28 mouse cellular contexts compared by ENCODE assay signal in genomic region chr10:18597601-18598000, GRCm38 (mm10). TPM values are rescaled to one million over a fixed set of nuclear protein-coding genes. Genes with fewer than 3 reads are reported as not detected.
DNase-seq lines count a peak whose midpoint lies in the region; ATAC-seq lines count a peak whose summit lies in the region.
"Had no signal": no experiment of that assay in that cellular context is flagged by ENCODE, and none has a peak within 500 bp of the region (broad histone marks: within the 10 kb centered on the region; RNA-seq: fewer than 3 reads in every experiment).

No protein-coding gene starts in this region.

- no peaks in the 10 kb centered on the region for H3K4me1 ChIP-seq in liver, embryonic 11.5 days (replicated peaks; ENCODE audit: control insufficient read depth, insufficient read depth, low read length)
- H3K4me1 ChIP-seq: embryonic facial prominence, embryonic 12.5 days; embryonic facial prominence, embryonic 15.5 days; heart, embryonic 12.5 days; heart, embryonic 15.5 days had no signal

- no peak for ATAC-seq in liver, embryonic 11.5 days (replicated peaks; ENCODE audit: low FRiP score)
- ATAC-seq: CD4-positive, CD25-positive, alpha-beta regulatory T cell, adult 4 months; forebrain, embryonic 14.5 days; forebrain, postnatal 0 days; hindbrain, postnatal 0 days; inflammation-experienced regulatory T-cells, adult 6 months; intestine, embryonic 16.5 days had no signal

- no peak overlapping the region for H3K4me3 ChIP-seq in liver, embryonic 11.5 days (ENCODE audit: low read depth, low read length)
- H3K4me3 ChIP-seq: embryonic facial prominence, embryonic 12.5 days; embryonic facial prominence, embryonic 15.5 days; gastrocnemius, adult 2 months; heart, embryonic 12.5 days; heart, embryonic 15.5 days had no signal

- H3K9ac ChIP-seq in liver, embryonic 11.5 days (ENCODE audit: low read depth, low read length): no peak overlapping the region
- H3K9ac ChIP-seq: embryonic facial prominence, embryonic 12.5 days; embryonic facial prominence, embryonic 15.5 days; forebrain, postnatal 0 days; heart, embryonic 12.5 days; heart, embryonic 15.5 days; hindbrain, embryonic 14.5 days had no signal

- no peaks in the 10 kb centered on the region for H3K36me3 ChIP-seq in liver, embryonic 11.5 days (ENCODE audit: control insufficient read depth, insufficient read depth, low read length)
- H3K36me3 ChIP-seq: embryonic facial prominence, embryonic 12.5 days; embryonic facial prominence, embryonic 15.5 days; heart, embryonic 12.5 days; heart, embryonic 15.5 days had no signal

- WGBS in liver, embryonic 11.5 days: 84% methylated on average over 6 of the region's 6 CpGs

- peak; percentile 39 to 40 for DNase-seq in cerebellum, adult 18-20 months
- no peak for DNase-seq in cerebellum, adult 8-10 months
- DNase-seq in cerebellum, adult 9-10 months: peak; percentile 15
- DNase-seq in cerebellum, postnatal 14 days: peak; percentile 33 to 45
- DNase-seq in heart, postnatal 14 days: no peak
- no peak for DNase-seq in right cerebral cortex, postnatal 4 days
- no peak for DNase-seq in liver, embryonic 11.5 days (ENCODE audit: low spot score)
- DNase-seq: adrenal gland, adult 2 months; adrenal gland, postnatal 14 days; forebrain, postnatal 0 days; gastrocnemius, adult 2 months; gastrocnemius, postnatal 14 days; heart, adult 11 months; heart, postnatal 10 days; heart, postnatal 4 days; kidney, adult 18-20 months; kidney, adult 9 months had no signal

- H3K27me3 ChIP-seq in liver, embryonic 11.5 days (replicated peaks; ENCODE audit: control insufficient read depth, insufficient read depth, low read length): no peaks in the 10 kb centered on the region
- H3K27me3 ChIP-seq: embryonic facial prominence, embryonic 12.5 days; embryonic facial prominence, embryonic 15.5 days; heart, embryonic 15.5 days had no signal

- intact Hi-C loops in heart, postnatal 14 days (cut with DNase I): no loop called here

- no peaks in the 10 kb centered on the region for H3K9me3 ChIP-seq in liver, embryonic 11.5 days (ENCODE audit: control insufficient read depth, low read length)
- H3K9me3 ChIP-seq: embryonic facial prominence, embryonic 12.5 days; embryonic facial prominence, embryonic 15.5 days; heart, embryonic 12.5 days; heart, embryonic 15.5 days had no signal

- no peak overlapping the region for H3K4me2 ChIP-seq in liver, embryonic 11.5 days
- H3K4me2 ChIP-seq: embryonic facial prominence, embryonic 12.5 days; embryonic facial prominence, embryonic 15.5 days; heart, embryonic 12.5 days; heart, embryonic 15.5 days; hindbrain, embryonic 14.5 days had no signal

- H3K27ac ChIP-seq in liver, embryonic 11.5 days (ENCODE audit: low read depth, low read length): no peak overlapping the region
- H3K27ac ChIP-seq: embryonic facial prominence, embryonic 12.5 days; embryonic facial prominence, embryonic 15.5 days; gastrocnemius, adult 2 months; heart, embryonic 15.5 days; hindbrain, embryonic 14.5 days; hindbrain, postnatal 0 days had no signal

RNA-seq across cellular contexts. Expression of gene Hebp2, which starts 51.7 kb away (rescaled TPM):
- total RNA-seq in heart, postnatal 14 days (2021): 1 to 10 TPM; 1.6 to 1.7 TPM
- 4.7 and 6.1 TPM in 2 replicates for polyA plus RNA-seq in liver, embryonic 11.5 days (2014; fragmentation: Nextera tagmentation; extraction: Ambion mirVana)
- total RNA-seq: MEL had no signal
- polyA plus RNA-seq: CD4-positive, CD25-positive, alpha-beta regulatory T cell, adult 4 months; inflammation-experienced regulatory T-cells, adult 6 months had no signal

Comparison
In these comparisons a context has a peak if more than half of its experiments do, and no peak if none do; other contexts are left out.
1. DNase-seq: peak in cerebellum, adult 18-20 months (2 of 2), cerebellum, adult 9-10 months (single experiment) and cerebellum, postnatal 14 days (2 of 2); none in cerebellum, adult 8-10 months (single experiment), heart, postnatal 14 days (0 of 2), right cerebral cortex, postnatal 4 days (single experiment) and liver, embryonic 11.5 days (single experiment).